Mouse (Mus musculus): ENCODE data around the gene Snx12. TPM values are rescaled to one million over a fixed set of nuclear protein-coding genes. Genes with fewer than 3 reads are reported as not detected.

Gene Snx12
- polyA plus RNA-seq, 1 experiment from 2014 or later: 69.3 TPM

DNA sequence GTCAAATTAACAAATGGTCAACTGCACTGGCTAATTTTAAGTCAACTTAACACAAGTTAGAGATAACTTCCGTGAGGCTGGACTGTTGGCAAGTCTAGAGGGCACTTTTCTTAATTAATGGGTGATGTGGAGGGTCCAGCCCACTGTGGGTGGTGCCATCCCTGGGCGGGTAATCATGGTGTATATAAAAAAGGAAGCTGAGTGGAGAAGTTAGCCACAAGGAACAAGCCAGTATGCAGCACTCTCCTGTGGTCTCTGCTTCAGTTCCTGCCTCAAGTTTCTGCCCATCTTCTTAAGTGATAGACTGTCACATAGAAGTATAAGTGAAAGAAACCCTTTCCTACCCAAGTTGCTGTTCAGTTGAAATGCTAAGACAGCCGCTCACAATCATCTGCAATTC is 33.1 kb downstream of the Snx12 start:
- no peak overlapping the region for H3K27ac ChIP-seq
- no peak for DNase-seq (ENCODE audit: low spot score)
- H3K4me1 ChIP-seq (replicated peaks): no peaks in the 10 kb centered on the region
- 84% methylated on average over 3 of the region's 3 CpGs for WGBS
- no peak overlapping the region for H3K4me3 ChIP-seq
- no peaks in the 10 kb centered on the region for H3K36me3 ChIP-seq
- no peaks in the 10 kb centered on the region for H3K9me3 ChIP-seq
- H3K27me3 ChIP-seq (ENCODE audit: insufficient read depth, poor library complexity, severe bottlenecking): peaks cover 29% of the 10 kb centered on the region

- Histone ChIP-seq H3K4me3 (no peak overlapping the region), H3K4me1 (replicated peaks) (no peaks in the 10 kb centered on the region), H3K9me3 (no peaks in the 10 kb centered on the region), H3K27ac (no peak overlapping the region), H3K36me3 (no peaks in the 10 kb centered on the region), H3K27me3 (ENCODE audit: insufficient read depth, poor library complexity, severe bottlenecking) (peaks cover 24% of the 10 kb centered on the region)
- 87% methylated on average over 1 of the region's 1 CpGs for WGBS
- DNase-seq (ENCODE audit: low spot score): no peak
Observed at GRCm38 (mm10) chrX:101187647-101188046, 34.7 kb downstream of the Snx12 start.

DNA sequence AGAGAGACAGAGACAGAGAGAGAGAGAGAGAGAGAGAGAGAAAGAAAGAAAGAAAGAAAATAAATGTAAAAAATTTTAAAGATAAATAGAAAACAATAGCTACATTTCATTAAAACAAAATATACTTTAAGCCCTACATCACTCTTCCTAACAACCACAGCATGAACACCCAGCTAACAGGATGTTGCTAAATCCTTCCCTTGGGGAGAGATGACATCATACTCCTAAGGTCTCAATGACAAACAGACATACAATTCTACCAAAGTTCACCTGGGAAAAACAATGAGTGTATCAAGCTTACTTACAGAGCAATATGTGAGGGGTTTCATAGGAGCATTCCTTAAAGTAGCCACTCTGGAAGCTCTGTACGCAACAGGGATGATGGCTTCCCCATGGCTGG is 49.0 kb downstream of the Snx12 start:
- no peaks in the 10 kb centered on the region for H3K4me1 ChIP-seq (replicated peaks)
- peaks cover 28% of the 10 kb centered on the region for H3K27me3 ChIP-seq (ENCODE audit: insufficient read depth, poor library complexity, severe bottlenecking)
- no peaks in the 10 kb centered on the region for H3K36me3 ChIP-seq
- H3K27ac ChIP-seq: no peak overlapping the region
- H3K4me3 ChIP-seq: no peak overlapping the region
- WGBS: 91% methylated on average over 1 of the region's 1 CpGs
- DNase-seq (ENCODE audit: low spot score): no peak
- H3K9me3 ChIP-seq: no peaks in the 10 kb centered on the region

- H3K9me3 ChIP-seq: no peaks in the 10 kb centered on the region
- H3K27me3 ChIP-seq (ENCODE audit: insufficient read depth, poor library complexity, severe bottlenecking): peaks cover 6% of the 10 kb centered on the region; the same call in 1 of the 2 replicates
- no peaks in the 10 kb centered on the region for H3K36me3 ChIP-seq
- H3K4me1 ChIP-seq (replicated peaks): no peaks in the 10 kb centered on the region
- H3K27ac ChIP-seq: no peak overlapping the region
- no peak overlapping the region for H3K4me3 ChIP-seq
- no peak for DNase-seq (ENCODE audit: low spot score)
- 90% methylated on average over 2 of the region's 2 CpGs for WGBS
Observed at GRCm38 (mm10) chrX:101168425-101168824, 53.9 kb downstream of the Snx12 start.

DNA sequence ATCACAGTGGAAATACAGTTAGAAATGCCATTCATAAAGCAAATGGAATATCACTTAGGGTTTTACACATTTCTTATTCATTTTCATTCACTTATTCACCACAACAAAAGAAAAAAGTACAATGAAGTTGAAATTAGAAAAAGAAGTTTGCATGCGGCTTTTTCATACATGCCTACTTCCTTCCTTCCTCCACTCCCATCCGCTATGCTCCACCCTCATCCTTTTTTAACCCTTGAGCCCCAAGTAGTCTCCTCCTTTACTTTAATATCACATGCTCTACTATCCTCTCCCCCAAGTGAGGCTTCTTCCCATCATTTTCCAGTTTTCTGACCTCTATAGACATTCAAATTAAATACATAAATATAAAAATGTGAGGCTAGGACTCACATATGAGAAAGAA is 58.6 kb downstream of the Snx12 start:
- Histone ChIP-seq H3K27me3 (ENCODE audit: insufficient read depth, poor library complexity, severe bottlenecking) (peaks cover 20% of the 10 kb centered on the region; the same call in 1 of the 2 replicates), H3K27ac (no peak overlapping the region), H3K36me3 (no peaks in the 10 kb centered on the region), H3K9me3 (no peaks in the 10 kb centered on the region), H3K4me1 (replicated peaks) (no peaks in the 10 kb centered on the region), H3K4me3 (no peak overlapping the region)
- WGBS: 81% methylated on average over 2 of the region's 2 CpGs
- DNase-seq (ENCODE audit: low spot score): no peak

- peaks cover 17% of the 10 kb centered on the region; the same call in 1 of the 2 replicates for H3K27me3 ChIP-seq (ENCODE audit: insufficient read depth, poor library complexity, severe bottlenecking)
Observed at GRCm38 (mm10) chrX:101163278-101163677, 59.1 kb downstream of the Snx12 start.

DNA sequence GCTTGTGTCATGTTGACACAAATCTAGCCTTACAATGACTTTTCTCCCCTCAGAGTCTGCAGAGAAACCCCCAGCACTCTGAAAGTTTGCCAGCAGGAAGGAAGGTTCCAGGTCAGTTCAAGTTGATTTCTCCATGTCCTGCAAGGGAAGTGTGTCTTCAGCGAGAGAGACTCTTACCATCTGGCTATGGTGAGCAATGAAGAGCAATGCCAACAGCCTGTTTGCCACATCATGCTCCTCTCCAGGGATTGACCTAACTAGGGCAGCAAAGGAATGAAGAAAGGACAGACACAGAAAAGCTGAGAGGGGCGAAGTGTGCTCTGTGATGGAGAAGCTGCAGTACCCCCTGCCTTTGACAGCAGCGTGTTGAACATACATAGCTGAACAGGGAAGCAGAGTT is 59.8 kb downstream of the Snx12 start:
- Histone ChIP-seq H3K4me3 (no peak overlapping the region), H3K9me3 (no peaks in the 10 kb centered on the region), H3K4me1 (replicated peaks) (no peaks in the 10 kb centered on the region), H3K27me3 (ENCODE audit: insufficient read depth, poor library complexity, severe bottlenecking) (peaks cover 17% of the 10 kb centered on the region), H3K27ac (no peak overlapping the region), H3K36me3 (no peaks in the 10 kb centered on the region)
- 88% methylated on average over 3 of the region's 3 CpGs for WGBS
- no peak for DNase-seq (ENCODE audit: low spot score)

More at GRCm38 (mm10) chrX:101163278-101163677, 59.1 kb downstream of the Snx12 start:
- no peak overlapping the region for H3K27ac ChIP-seq
- 88% methylated on average over 3 of the region's 3 CpGs for WGBS
- no peak for DNase-seq (ENCODE audit: low spot score)
- no peaks in the 10 kb centered on the region for H3K4me1 ChIP-seq (replicated peaks)
- no peak overlapping the region for H3K4me3 ChIP-seq
- no peaks in the 10 kb centered on the region for H3K9me3 ChIP-seq
- no peaks in the 10 kb centered on the region for H3K36me3 ChIP-seq

DNA sequence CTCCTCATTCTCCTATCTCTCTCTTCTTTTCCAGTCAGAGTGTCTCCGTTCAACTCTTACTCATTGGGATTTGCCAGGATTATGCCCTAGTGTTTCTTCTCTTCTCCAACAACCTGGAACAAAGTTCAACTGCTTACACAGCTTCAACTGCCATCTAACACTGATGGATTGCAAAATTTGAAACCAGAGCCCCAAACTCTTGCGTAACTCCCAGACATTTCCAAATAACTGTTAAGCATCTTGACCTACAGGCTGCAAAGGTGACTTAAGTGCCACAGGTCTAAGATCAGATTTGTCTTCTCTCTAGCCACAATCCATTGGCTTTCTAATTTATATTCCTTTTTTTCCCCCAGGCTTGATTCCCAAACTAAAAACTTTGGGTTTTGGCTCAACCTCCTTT is 64.9 kb downstream of the Snx12 start:
- no peak for DNase-seq (ENCODE audit: low spot score)
- H3K4me1 ChIP-seq (replicated peaks): no peaks in the 10 kb centered on the region
- no peak overlapping the region for H3K4me3 ChIP-seq
- H3K36me3 ChIP-seq: no peaks in the 10 kb centered on the region
- peaks cover 26% of the 10 kb centered on the region for H3K27me3 ChIP-seq (ENCODE audit: insufficient read depth, poor library complexity, severe bottlenecking)
- 91% methylated on average over 2 of the region's 2 CpGs for WGBS
- no peaks in the 10 kb centered on the region for H3K9me3 ChIP-seq
- no peak overlapping the region for H3K27ac ChIP-seq

- Histone ChIP-seq H3K9me3 (no peaks in the 10 kb centered on the region), H3K4me3 (no peak overlapping the region), H3K27ac (no peak overlapping the region), H3K4me1 (replicated peaks) (no peaks in the 10 kb centered on the region), H3K36me3 (no peaks in the 10 kb centered on the region), H3K27me3 (ENCODE audit: insufficient read depth, poor library complexity, severe bottlenecking) (peaks cover 20% of the 10 kb centered on the region)
- WGBS: 36% methylated on average over 5 of the region's 5 CpGs
- DNase-seq (ENCODE audit: low spot score): no peak
Observed at GRCm38 (mm10) chrX:101156369-101156768, 66.0 kb downstream of the Snx12 start.

- 68% methylated on average over 5 of the region's 5 CpGs for WGBS
- Histone ChIP-seq H3K27me3 (ENCODE audit: insufficient read depth, poor library complexity, severe bottlenecking) (peaks cover 3% of the 10 kb centered on the region; the same call in 1 of the 2 replicates), H3K9me3 (no peaks in the 10 kb centered on the region), H3K27ac (no peak overlapping the region), H3K36me3 (no peaks in the 10 kb centered on the region), H3K4me1 (replicated peaks) (no peaks in the 10 kb centered on the region), H3K4me3 (no peak overlapping the region)
- no peak for DNase-seq (ENCODE audit: low spot score)
Observed at GRCm38 (mm10) chrX:101147506-101147905, 74.9 kb downstream of the Snx12 start.

- 51% methylated on average over 12 of the region's 12 CpGs for WGBS
- H3K27ac ChIP-seq: no peak overlapping the region
- no peaks in the 10 kb centered on the region for H3K4me1 ChIP-seq (replicated peaks)
- DNase-seq (ENCODE audit: low spot score): peak; percentile 3
- no peaks in the 10 kb centered on the region for H3K9me3 ChIP-seq
- H3K27me3 ChIP-seq (ENCODE audit: insufficient read depth, poor library complexity, severe bottlenecking): no peaks in the 10 kb centered on the region
- no peak overlapping the region for H3K4me3 ChIP-seq
- H3K36me3 ChIP-seq: no peaks in the 10 kb centered on the region
Observed at GRCm38 (mm10) chrX:101131992-101132791, 90.2 kb downstream of the Snx12 start.

GRCm38 (mm10) chrX:101131001-101131400 is 91.4 kb downstream of the Snx12 start:
- DNase-seq (ENCODE audit: low spot score): peak; percentile 63
- no peak overlapping the region for H3K27ac ChIP-seq
- no peaks in the 10 kb centered on the region for H3K9me3 ChIP-seq
- H3K36me3 ChIP-seq: no peaks in the 10 kb centered on the region
- 32% methylated on average over 7 of the region's 7 CpGs for WGBS
- H3K27me3 ChIP-seq (ENCODE audit: insufficient read depth, poor library complexity, severe bottlenecking): no peaks in the 10 kb centered on the region
- H3K4me3 ChIP-seq: no peak overlapping the region
- H3K4me1 ChIP-seq (replicated peaks): no peaks in the 10 kb centered on the region

GRCm38 (mm10) chrX:101128559-101128958 is 93.8 kb downstream of the Snx12 start:
- no peak overlapping the region for H3K27ac ChIP-seq
- WGBS: 94% methylated on average over 2 of the region's 2 CpGs
- H3K36me3 ChIP-seq: no peaks in the 10 kb centered on the region
- no peak for DNase-seq (ENCODE audit: low spot score)
- no peaks in the 10 kb centered on the region for H3K9me3 ChIP-seq
- H3K27me3 ChIP-seq (ENCODE audit: insufficient read depth, poor library complexity, severe bottlenecking): no peaks in the 10 kb centered on the region
- no peak overlapping the region for H3K4me3 ChIP-seq
- H3K4me1 ChIP-seq (replicated peaks): no peaks in the 10 kb centered on the region
